Mouse (Mus musculus): Measurements from ENCODE around the gene Gh.

GRCm38 (mm10) chr11:106271131-106271793 lies 30.4 kb downstream of the Gh start:
- TF ChIP-seq CTCF (IDR thresholded peaks at IDR 0.05; ENCODE audit: low read depth) (no peak), EP300 (IDR thresholded peaks at IDR 0.05; ENCODE audit: low read depth) (no peak)
